Mouse (Mus musculus): Measurements from ENCODE around the gene Rabl6. TPM values are rescaled to one million over a fixed set of nuclear protein-coding genes. Genes with fewer than 3 reads are reported as not detected.

Rabl6 gene
- polyA plus RNA-seq, 1 experiment from 2014 or later: 73.6 TPM

DNA sequence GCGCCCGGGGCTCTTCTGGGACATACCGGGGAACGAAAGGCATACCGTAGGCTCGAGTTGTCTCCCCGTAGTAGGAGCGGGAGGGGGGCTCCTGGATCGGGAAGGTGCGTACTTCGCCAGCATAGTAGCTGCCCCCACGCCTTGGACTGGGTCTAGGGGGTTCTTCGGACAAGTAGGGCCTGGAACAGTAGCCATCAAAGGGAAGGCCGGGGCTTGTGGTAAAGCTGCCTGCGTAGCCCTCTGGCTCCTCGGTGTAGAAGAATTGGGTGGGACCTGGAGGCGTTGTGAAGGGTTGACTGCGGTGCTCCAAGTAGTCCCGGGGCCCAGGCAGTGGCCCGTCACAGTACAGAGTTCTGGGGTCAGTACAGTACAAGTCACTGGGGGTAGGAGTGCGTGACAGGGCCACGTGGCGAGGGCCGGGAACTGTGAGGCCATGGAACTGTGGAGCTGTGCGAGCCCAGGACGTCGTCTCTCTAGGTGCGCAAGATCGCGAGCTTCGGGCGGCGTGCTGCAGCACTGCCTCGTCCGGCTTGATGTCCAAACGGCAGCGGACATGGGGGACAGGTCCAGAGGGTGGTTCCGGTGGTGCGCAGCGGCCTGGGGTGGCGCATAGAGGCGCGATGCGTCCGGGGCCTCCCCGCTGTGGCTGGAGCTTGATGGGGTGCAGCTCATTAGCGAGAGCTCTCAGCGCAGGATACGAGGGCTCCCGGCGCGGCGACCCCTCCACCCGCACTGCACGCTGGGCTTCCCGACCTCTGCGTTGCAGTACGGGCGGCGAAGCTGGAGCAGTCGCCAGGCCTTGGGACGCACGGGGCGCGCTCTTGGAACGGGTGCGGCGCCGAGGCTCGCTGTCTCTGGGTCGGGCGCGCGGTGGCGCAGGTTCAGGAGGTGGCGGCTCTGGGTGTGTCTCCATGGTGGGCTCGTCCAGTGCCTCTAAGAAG is 29.3 kb downstream of the Rabl6 start:
- Histone ChIP-seq H3K9ac (replicated peaks; ENCODE audit: low read depth, low read length) (0 out of 2 replicates have a peak overlapping the region, but pooled peaks have one; percentile 13), H3K27me3 (replicated peaks; ENCODE audit: control insufficient read depth, insufficient read depth, low read length) (peaks cover 54% of the 10 kb centered on the region), H3K9me3 (ENCODE audit: control insufficient read depth, low read length) (no peaks in the 10 kb centered on the region), H3K4me3 (replicated peaks; ENCODE audit: low read length) (peak overlapping the region; percentile 17), H3K4me2 (ENCODE audit: low read length) (peak overlapping the region; percentile 26), H3K27ac (ENCODE audit: low read length) (no peak overlapping the region), H3K36me3 (ENCODE audit: control insufficient read depth, insufficient read depth) (no peaks in the 10 kb centered on the region), H3K4me1 (replicated peaks; ENCODE audit: control insufficient read depth, insufficient read depth, low read length) (peaks cover 57% of the 10 kb centered on the region)
- ATAC-seq: no peak
- 7% methylated on average over 76 of the region's 77 CpGs for WGBS

DNA sequence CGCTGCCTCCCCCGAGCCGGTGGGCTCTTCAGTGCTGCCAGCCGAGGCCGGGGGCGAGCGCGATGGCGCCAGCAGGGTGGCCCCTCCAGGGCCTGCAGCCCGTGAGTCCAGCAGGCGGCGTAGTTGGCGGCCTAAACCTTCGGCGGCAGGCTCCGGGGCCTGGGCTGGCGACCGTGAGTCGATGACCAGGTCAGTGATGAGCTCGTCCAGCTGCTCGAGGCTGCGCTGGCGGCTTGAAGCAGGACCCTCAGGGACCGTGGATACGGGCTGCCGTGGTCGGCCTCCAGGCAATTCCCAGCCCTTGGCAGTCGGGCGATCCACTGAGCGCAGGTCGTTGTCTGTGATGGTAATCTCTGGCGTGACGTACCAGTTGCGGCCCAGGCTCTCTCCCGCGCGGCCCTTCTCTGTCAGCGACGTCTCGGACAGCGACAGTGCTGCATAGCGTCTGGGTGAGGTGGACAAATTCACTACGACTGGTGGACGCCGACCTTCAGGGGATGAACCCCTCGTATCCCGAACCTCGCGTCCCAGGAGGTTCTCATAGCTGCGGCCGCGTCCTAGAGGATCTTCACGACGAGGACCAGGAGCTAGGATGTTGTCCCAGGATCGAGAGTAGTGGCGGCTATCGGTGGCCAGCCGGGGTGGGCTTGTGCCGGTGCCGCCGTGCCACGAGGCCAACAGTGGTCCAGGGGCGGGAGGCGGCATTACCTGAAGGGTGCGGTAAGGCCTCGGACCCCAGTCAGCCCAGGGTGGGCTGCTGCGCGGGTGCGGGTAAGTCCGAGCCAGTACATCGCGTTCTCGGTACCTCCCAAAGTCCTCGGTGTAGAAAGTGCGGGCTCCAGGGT is 30.1 kb downstream of the Rabl6 start:
- ATAC-seq: no peak
- Histone ChIP-seq H3K4me3 (replicated peaks; ENCODE audit: low read length) (peak overlapping the region; percentile 25), H3K27me3 (replicated peaks; ENCODE audit: control insufficient read depth, insufficient read depth, low read length) (peaks cover 54% of the 10 kb centered on the region), H3K9ac (replicated peaks; ENCODE audit: low read depth, low read length) (peak overlapping the region; percentile 22; the same call in 1 of the 2 replicates), H3K4me1 (replicated peaks; ENCODE audit: control insufficient read depth, insufficient read depth, low read length) (peaks cover 66% of the 10 kb centered on the region), H3K27ac (ENCODE audit: low read length) (no peak overlapping the region), H3K36me3 (ENCODE audit: control insufficient read depth, insufficient read depth) (no peaks in the 10 kb centered on the region), H3K4me2 (ENCODE audit: low read length) (peak overlapping the region; percentile 44), H3K9me3 (ENCODE audit: control insufficient read depth, low read length) (no peaks in the 10 kb centered on the region)
- WGBS: 6% methylated on average over 75 of the region's 75 CpGs

DNA sequence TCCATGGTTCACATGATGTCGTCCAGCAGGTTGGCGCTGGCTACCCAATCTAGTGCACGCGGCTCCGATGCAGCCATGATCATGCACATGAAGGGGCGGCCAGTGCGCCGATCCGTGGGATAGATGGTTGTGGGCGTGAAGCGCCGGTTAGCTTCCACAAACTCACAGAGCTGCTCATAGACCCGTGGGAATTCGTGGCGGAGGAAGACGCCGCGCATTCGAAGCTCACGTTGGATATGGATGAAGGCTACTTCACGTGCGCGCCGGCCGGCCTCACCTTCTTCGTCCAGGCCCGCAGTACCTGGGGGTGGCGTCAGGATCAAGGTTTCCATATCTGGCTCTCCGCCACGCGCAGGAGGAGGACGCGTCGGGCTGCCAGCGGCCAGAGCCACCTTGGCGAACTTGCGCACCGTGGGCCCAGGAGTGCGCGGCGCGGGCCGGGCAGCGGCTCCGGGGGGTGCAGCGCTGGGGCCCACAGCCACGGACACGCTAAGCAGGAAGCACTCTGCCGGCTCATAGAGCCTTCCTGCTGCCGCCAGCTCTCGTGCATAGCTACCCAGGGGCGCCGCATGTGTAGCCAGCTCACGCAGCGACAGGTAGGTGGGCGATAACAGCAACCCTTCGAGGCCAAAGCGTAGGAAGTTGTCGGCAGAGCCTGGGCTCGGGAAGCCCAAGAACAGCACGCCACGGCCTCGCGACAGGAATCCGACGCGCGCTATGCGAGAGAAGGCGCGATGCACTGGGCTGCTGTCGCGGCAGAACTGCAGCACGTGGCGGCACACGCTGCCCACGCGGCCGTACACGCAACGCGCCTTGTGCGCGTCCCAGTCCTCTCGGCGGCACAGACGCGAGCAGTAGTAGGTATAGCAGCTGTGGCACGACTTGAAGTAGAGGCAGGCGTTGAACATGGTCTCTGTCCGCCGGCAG is 31.1 kb downstream of the Rabl6 start:
- Histone ChIP-seq H3K4me2 (ENCODE audit: low read length) (peak overlapping the region; percentile 44), H3K27me3 (replicated peaks; ENCODE audit: control insufficient read depth, insufficient read depth, low read length) (peaks cover 54% of the 10 kb centered on the region), H3K9me3 (ENCODE audit: control insufficient read depth, low read length) (no peaks in the 10 kb centered on the region), H3K4me3 (replicated peaks; ENCODE audit: low read length) (peak overlapping the region; percentile 25), H3K9ac (replicated peaks; ENCODE audit: low read depth, low read length) (peak overlapping the region; percentile 22; the same call in 1 of the 2 replicates), H3K36me3 (ENCODE audit: control insufficient read depth, insufficient read depth) (no peaks in the 10 kb centered on the region), H3K4me1 (replicated peaks; ENCODE audit: control insufficient read depth, insufficient read depth, low read length) (peaks cover 66% of the 10 kb centered on the region), H3K27ac (ENCODE audit: low read length) (no peak overlapping the region)
- ATAC-seq: no peak
- WGBS: 16% methylated on average over 92 of the region's 92 CpGs

DNA sequence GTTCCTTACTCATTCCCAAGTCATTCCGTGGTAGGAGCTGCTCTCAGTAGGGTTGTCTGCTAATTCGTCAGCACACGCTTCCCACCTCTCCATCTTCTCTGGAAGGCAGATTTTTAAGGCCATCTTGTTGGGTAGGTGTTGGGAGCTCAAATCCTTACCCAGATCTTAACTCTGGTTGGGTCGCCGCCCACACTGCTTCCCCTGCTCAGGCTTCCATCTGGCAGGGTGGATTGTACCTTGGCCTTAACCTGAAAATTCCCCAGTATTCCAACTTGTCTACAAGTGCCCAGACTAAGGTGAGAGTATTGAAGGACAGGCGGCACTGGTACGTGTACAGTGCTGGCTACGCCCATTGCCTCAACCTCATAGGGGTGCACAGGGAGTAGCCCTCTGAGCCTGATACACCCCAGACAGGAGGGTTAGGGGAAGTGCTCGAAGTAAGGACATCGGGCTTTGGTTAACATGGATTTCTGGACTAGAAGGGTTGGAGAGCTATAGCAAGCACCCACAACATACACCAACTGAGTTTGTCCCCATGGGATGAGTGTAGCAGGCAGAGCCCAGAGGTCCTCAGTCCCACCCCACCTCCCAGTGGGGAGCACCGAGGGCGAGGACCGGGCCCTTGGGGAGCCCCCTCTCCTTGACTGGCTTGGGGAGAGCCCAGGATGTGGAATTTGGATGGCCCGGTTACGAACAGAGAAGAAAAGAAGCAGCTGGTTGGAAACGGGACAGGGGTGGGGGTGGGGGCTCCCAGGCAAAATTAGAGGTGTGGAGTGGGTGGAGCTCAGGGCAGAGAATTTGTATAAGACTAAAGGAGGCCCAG is 32.1 kb downstream of the Rabl6 start:
- 76% methylated on average over 16 of the region's 16 CpGs for WGBS
- no peaks in the 10 kb centered on the region for H3K36me3 ChIP-seq (ENCODE audit: control insufficient read depth, insufficient read depth)
- ATAC-seq: no peak
- H3K27me3 ChIP-seq (replicated peaks; ENCODE audit: control insufficient read depth, insufficient read depth, low read length): peaks cover 54% of the 10 kb centered on the region
- peak overlapping the region; percentile 67; the same call in 1 of the 2 replicates for H3K4me3 ChIP-seq (replicated peaks; ENCODE audit: low read length)
- H3K4me2 ChIP-seq (ENCODE audit: low read length): peak overlapping the region; percentile 91
- H3K4me1 ChIP-seq (replicated peaks; ENCODE audit: control insufficient read depth, insufficient read depth, low read length): peaks cover 58% of the 10 kb centered on the region
- no peak overlapping the region for H3K27ac ChIP-seq (ENCODE audit: low read length)
- H3K9me3 ChIP-seq (ENCODE audit: control insufficient read depth, low read length): no peaks in the 10 kb centered on the region
- no peak overlapping the region for H3K9ac ChIP-seq (replicated peaks; ENCODE audit: low read depth, low read length)

DNA sequence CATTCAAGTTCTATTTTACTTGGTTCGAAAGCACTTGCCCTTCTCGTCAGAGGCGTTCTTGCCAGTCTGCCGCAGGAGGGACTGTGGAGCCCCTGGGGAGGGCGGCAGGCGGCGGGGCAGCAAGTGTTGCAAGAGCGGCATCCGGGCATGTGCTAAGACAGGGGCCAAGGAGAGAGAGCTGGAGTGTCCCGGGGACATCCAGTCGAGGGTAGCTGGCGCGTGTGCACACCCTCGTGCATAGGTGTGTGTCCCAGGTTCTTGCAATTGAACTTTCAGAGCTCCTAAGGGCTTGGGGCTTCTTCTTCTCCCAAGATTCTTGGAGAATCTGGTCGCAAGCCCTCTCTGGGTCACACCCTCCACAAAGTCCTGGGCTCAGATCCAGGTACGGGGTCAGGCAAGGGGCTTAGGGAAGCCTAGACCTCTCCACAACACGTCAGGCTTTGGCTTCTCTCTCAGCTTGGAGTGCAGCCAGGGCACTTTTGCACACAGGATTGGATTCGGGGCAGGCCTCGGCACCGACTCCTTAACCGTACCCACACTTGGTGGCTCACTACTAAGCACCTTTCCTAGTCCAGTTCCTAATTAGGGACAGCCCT is 32.8 kb downstream of the Rabl6 start:
- 9% methylated on average over 21 of the region's 21 CpGs for WGBS
- ATAC-seq: 0 out of 2 replicates have a peak, but pooled peaks have one; percentile 1
- H3K9ac ChIP-seq (replicated peaks; ENCODE audit: low read depth, low read length): peak overlapping the region; percentile 65
- peaks cover 51% of the 10 kb centered on the region for H3K4me1 ChIP-seq (replicated peaks; ENCODE audit: control insufficient read depth, insufficient read depth, low read length)
- H3K9me3 ChIP-seq (ENCODE audit: control insufficient read depth, low read length): no peaks in the 10 kb centered on the region
- peak overlapping the region; percentile 91 for H3K4me2 ChIP-seq (ENCODE audit: low read length)
- H3K27ac ChIP-seq (ENCODE audit: low read length): peak overlapping the region; percentile 93
- H3K36me3 ChIP-seq (ENCODE audit: control insufficient read depth, insufficient read depth): no peaks in the 10 kb centered on the region
- peak overlapping the region; percentile 67 for H3K4me3 ChIP-seq (replicated peaks; ENCODE audit: low read length)
- H3K27me3 ChIP-seq (replicated peaks; ENCODE audit: control insufficient read depth, insufficient read depth, low read length): peaks cover 47% of the 10 kb centered on the region

DNA sequence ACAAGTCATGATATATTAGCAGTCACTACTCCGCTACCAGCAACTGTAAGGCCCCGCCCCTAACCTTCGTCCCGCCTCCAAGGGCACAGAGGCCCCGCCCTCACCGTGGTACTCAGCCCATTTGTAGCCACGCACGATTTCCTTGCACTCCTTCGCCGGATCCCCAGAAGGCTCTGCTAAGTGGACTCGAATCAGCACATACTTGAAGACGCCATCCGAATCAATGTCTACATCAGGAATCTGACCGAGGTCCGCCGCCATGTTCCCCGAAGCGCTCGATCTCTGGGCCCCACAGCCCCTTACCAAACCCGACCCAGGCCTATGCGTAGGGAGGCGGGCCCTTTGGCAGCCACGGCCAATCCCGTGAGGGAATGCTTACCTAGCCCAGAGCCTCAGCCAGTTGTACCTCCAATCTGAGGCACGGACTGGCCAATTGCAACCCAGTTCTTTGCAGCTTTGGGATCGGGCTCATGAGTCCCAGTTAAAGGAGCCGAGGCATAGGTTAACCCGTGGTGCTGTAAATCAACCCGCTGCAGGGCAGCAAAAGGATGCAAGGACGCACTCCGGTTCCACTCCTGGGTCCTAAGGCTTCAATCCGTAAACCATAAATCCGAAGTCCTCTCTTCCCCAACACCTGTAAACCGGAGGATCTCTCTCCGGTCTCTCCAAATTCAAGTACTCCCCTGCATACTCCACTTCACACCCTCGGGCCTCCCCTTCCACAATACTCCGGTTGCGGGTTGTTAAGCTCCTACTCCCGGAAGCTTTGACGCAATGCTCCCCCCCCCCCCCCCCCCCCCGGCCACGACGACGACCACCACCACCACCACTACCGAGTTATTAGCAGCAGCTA is 33.5 kb downstream of the Rabl6 start, which contains the start of the genes Mamdc4 and Phpt1:
Mamdc4 (minus strand) TSS at position 267 of the 853 bp plus-strand sequence.
Phpt1 (minus strand) TSS at position 646 of the 853 bp plus-strand sequence.
- H3K9me3 ChIP-seq (ENCODE audit: control insufficient read depth, low read length): no peaks in the 10 kb centered on the region
- H3K4me3 ChIP-seq (replicated peaks; ENCODE audit: low read length): peak within 1 kb of the TSS; percentile 67
- peak within 1 kb of the TSS; percentile 73 for H3K9ac ChIP-seq (replicated peaks; ENCODE audit: low read depth, low read length)
- H3K27me3 ChIP-seq (replicated peaks; ENCODE audit: control insufficient read depth, insufficient read depth, low read length): peaks cover 40% of the 10 kb centered on the region
- H3K4me1 ChIP-seq (replicated peaks; ENCODE audit: control insufficient read depth, insufficient read depth, low read length): peaks cover 46% of the 10 kb centered on the region
- H3K4me2 ChIP-seq (ENCODE audit: low read length): peak within 1 kb of the TSS; percentile 91
- WGBS: under 1% methylated on average over 44 of the region's 45 CpGs
- peak within 1 kb of the TSS; percentile 93 for H3K27ac ChIP-seq (ENCODE audit: low read length)
- ATAC-seq: peak; percentile 99
- no peaks in the 10 kb centered on the region for H3K36me3 ChIP-seq (ENCODE audit: control insufficient read depth, insufficient read depth)

DNA sequence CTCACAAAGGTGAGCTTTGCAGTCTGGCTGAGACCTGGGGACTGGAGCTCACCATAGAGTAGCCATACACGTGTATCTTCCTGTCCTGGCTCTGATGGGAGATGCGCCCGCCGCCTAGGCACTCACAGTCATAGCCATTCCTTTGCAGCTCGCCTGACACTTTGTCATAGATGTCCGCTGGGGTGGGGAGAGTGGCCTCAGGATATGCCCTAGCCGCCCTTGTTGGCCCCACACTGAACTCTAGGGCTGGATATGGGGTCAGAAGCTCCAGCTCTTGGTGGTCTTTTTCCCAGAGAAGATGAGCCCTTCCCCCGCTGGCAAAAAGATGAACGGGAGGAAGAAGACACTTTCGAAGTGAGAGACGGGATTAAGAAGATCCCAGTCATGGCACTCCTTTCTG is 34.2 kb downstream of the Rabl6 start:
- ATAC-seq: no peak
- H3K4me3 ChIP-seq (replicated peaks; ENCODE audit: low read length): peak overlapping the region; percentile 67
- H3K27me3 ChIP-seq (replicated peaks; ENCODE audit: control insufficient read depth, insufficient read depth, low read length): peaks cover 33% of the 10 kb centered on the region
- peaks cover 4% of the 10 kb centered on the region for H3K36me3 ChIP-seq (ENCODE audit: control insufficient read depth, insufficient read depth)
- peak overlapping the region; percentile 73 for H3K9ac ChIP-seq (replicated peaks; ENCODE audit: low read depth, low read length)
- peaks cover 39% of the 10 kb centered on the region for H3K4me1 ChIP-seq (replicated peaks; ENCODE audit: control insufficient read depth, insufficient read depth, low read length)
- WGBS: 21% methylated on average over 11 of the region's 11 CpGs
- no peaks in the 10 kb centered on the region for H3K9me3 ChIP-seq (ENCODE audit: control insufficient read depth, low read length)
- peak overlapping the region; percentile 87 for H3K4me2 ChIP-seq (ENCODE audit: low read length)
- peak overlapping the region; percentile 93; the same call in 1 of the 2 replicates for H3K27ac ChIP-seq (ENCODE audit: low read length)
